Mouse (Mus musculus) erythroblast, embryonic 14.5 days (primary cell): ENCODE data around the gene A4gnt.

ENCODE experiments used
- GATA1 ChIP-seq: IDR thresholded peaks from 2 replicates; pipeline ENCODE4 v1.6.1; 2012; ENCODE audit warnings: low read length, inconsistent platforms, mixed read lengths
- TAL1 ChIP-seq: IDR thresholded peaks from 3 replicates; pipeline ENCODE4 v1.6.1; 2012; ENCODE audit warnings: low read length, inconsistent platforms, mixed read lengths

DNA sequence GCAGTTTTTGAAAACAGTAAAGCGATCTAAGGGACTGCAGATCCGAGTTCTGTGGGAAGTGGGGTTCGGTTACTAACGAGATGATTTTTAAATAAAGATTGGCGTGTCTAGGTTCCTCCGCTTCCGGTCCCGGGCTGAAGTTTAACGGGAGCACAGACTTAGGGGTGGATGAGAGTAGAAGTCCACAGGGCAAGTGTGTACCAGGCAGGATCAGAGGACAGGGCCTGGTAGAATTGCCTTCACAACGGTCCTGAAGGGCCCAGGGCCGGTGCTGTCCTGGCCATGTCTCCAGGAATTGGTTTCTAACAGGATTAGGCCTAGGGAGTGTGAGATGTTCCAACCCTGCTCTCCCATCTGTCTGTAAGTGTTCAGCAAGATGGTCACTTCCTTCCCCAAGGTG is 17.8 kb downstream of the A4gnt start:
- no peak for TF ChIP-seq TAL1
- no peak for TF ChIP-seq GATA1
